Mouse (Mus musculus): Measurements from ENCODE around the gene Pced1b. TPM values are rescaled to one million over a fixed set of nuclear protein-coding genes. Genes with fewer than 3 reads are reported as not detected.

Pced1b gene
- polyA plus RNA-seq, 1 experiment from 2014 or later, result 6.7 TPM

DNA sequence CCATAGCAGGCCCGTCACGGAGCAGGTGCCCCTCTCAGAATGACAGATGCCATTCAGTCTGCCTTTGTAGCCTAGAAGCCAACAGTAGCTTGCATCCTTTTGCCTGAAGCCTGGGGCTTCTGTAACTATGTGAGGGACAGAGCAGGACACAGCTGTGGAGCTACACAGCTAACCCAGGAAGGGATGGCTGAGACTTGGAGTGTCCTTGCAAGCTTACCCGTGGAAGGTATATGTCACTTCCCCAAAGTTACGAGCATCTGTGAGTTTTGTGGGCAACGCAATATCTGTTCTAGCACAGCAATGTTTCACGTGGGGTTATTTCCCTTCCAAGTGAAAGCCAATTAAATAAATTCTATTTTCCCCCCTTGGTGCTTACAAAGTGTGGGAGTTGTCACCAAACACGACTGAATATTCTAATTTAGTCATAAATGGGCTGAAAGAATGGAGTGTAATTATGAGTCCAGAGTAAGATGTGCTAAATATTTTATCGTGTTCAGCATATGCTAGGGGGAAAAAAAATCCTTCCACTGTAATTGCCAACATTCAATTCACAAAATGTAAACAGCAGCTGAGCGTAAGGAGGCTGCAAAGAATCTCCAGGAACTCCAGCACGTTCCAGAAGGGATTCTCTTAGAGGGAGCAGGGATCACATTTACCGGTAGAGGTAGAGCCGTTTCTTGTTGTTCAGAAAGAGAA, 168.0 kb downstream of the Pced1b start:
- WGBS, result 73% methylated on average over 12 of the region's 12 CpGs
- Histone ChIP-seq H3K27ac (ENCODE audit: low read depth, low read length) (no peak overlapping the region; the same call in 1 of the 2 replicates), H3K4me3 (ENCODE audit: low read depth, low read length) (no peak overlapping the region), H3K4me1 (ENCODE audit: control insufficient read depth, insufficient read depth, low read length) (no peaks in the 10 kb centered on the region), H3K4me2 (ENCODE audit: low read depth, low read length) (no peak overlapping the region), H3K27me3 (ENCODE audit: control insufficient read depth, insufficient read depth, low read length) (no peaks in the 10 kb centered on the region), H3K9me3 (ENCODE audit: control insufficient read depth, low read length) (no peaks in the 10 kb centered on the region), H3K36me3 (ENCODE audit: control insufficient read depth, insufficient read depth, low read length) (no peaks in the 10 kb centered on the region), H3K9ac (replicated peaks; ENCODE audit: low read depth, low read length) (no peak overlapping the region)
- ATAC-seq (ENCODE audit: low read depth), result no peak

- Histone ChIP-seq H3K27me3 (ENCODE audit: control insufficient read depth, insufficient read depth, low read length) (no peaks in the 10 kb centered on the region), H3K4me1 (ENCODE audit: control insufficient read depth, insufficient read depth, low read length) (no peaks in the 10 kb centered on the region), H3K27ac (ENCODE audit: low read depth, low read length) (no peak overlapping the region; the same call in 1 of the 2 replicates), H3K9ac (replicated peaks; ENCODE audit: low read depth, low read length) (no peak overlapping the region), H3K4me2 (ENCODE audit: low read depth, low read length) (no peak overlapping the region), H3K9me3 (ENCODE audit: control insufficient read depth, low read length) (no peaks in the 10 kb centered on the region), H3K4me3 (ENCODE audit: low read depth, low read length) (no peak overlapping the region), H3K36me3 (ENCODE audit: control insufficient read depth, insufficient read depth, low read length) (no peaks in the 10 kb centered on the region)
- no peak for ATAC-seq (ENCODE audit: low read depth)
- WGBS, result 81% methylated on average over 2 of the region's 2 CpGs
Observed at GRCm38 (mm10) chr15:97415426-97415946, 168.6 kb downstream of the Pced1b start.

GRCm38 (mm10) chr15:97420292-97420691, 173.4 kb downstream of the Pced1b start:
- Histone ChIP-seq H3K4me2 (ENCODE audit: low read depth, low read length) (no peak overlapping the region), H3K9me3 (ENCODE audit: control insufficient read depth, low read length) (no peaks in the 10 kb centered on the region), H3K4me1 (ENCODE audit: control insufficient read depth, insufficient read depth, low read length) (no peaks in the 10 kb centered on the region), H3K9ac (replicated peaks; ENCODE audit: low read depth, low read length) (no peak overlapping the region), H3K27ac (ENCODE audit: low read depth, low read length) (no peak overlapping the region), H3K36me3 (ENCODE audit: control insufficient read depth, insufficient read depth, low read length) (no peaks in the 10 kb centered on the region), H3K4me3 (ENCODE audit: low read depth, low read length) (no peak overlapping the region), H3K27me3 (ENCODE audit: control insufficient read depth, insufficient read depth, low read length) (no peaks in the 10 kb centered on the region)
- no peak for ATAC-seq (ENCODE audit: low read depth)
- WGBS, result 96% methylated on average over 2 of the region's 2 CpGs

GRCm38 (mm10) chr15:97421533-97421932, 174.6 kb downstream of the Pced1b start:
- no peak for ATAC-seq (ENCODE audit: low read depth)
- H3K4me1 ChIP-seq (ENCODE audit: control insufficient read depth, insufficient read depth, low read length), result no peaks in the 10 kb centered on the region
- H3K4me3 ChIP-seq (ENCODE audit: low read depth, low read length), result no peak overlapping the region
- no peaks in the 10 kb centered on the region for H3K27me3 ChIP-seq (ENCODE audit: control insufficient read depth, insufficient read depth, low read length)
- H3K9ac ChIP-seq (replicated peaks; ENCODE audit: low read depth, low read length), result no peak overlapping the region
- no peaks in the 10 kb centered on the region for H3K36me3 ChIP-seq (ENCODE audit: control insufficient read depth, insufficient read depth, low read length)
- no peak overlapping the region for H3K4me2 ChIP-seq (ENCODE audit: low read depth, low read length)
- H3K9me3 ChIP-seq (ENCODE audit: control insufficient read depth, low read length), result no peaks in the 10 kb centered on the region
- WGBS, result 83% methylated on average over 3 of the region's 3 CpGs
- H3K27ac ChIP-seq (ENCODE audit: low read depth, low read length), result no peak overlapping the region

GRCm38 (mm10) chr15:97422212-97422944, 175.5 kb downstream of the Pced1b start:
- H3K27me3 ChIP-seq (ENCODE audit: control insufficient read depth, insufficient read depth, low read length), result no peaks in the 10 kb centered on the region
- WGBS, result 84% methylated on average over 4 of the region's 4 CpGs

DNA sequence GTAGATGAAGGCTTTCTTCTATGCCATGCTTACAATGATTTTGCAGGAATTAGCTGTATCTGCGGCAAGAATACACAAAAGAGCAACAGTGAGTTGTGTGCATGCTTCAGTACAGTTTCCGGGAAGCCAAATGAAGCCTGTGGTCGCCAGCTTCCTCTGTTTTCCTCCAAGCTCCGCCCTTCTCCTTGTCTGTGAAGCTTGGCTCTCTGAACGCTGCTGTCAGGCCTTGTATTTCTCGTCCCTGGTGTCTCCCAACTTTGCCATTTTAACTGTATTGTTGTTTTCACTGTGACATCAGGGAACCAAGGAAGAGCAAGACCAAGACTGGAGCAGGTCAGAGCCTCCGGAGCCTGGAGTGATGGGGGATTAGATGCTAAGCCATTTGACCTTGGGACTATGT, 177.5 kb downstream of the Pced1b start:
- ATAC-seq (ENCODE audit: low read depth), result no peak
- no peak overlapping the region for H3K27ac ChIP-seq (ENCODE audit: low read depth, low read length)
- no peak overlapping the region for H3K4me2 ChIP-seq (ENCODE audit: low read depth, low read length)
- no peak overlapping the region for H3K9ac ChIP-seq (replicated peaks; ENCODE audit: low read depth, low read length)
- H3K4me3 ChIP-seq (ENCODE audit: low read depth, low read length), result no peak overlapping the region
- H3K4me1 ChIP-seq (ENCODE audit: control insufficient read depth, insufficient read depth, low read length), result no peaks in the 10 kb centered on the region
- no peaks in the 10 kb centered on the region for H3K36me3 ChIP-seq (ENCODE audit: control insufficient read depth, insufficient read depth, low read length)
- whole genome bisulfite sequencing, result 73% methylated on average over 7 of the region's 7 CpGs
- no peaks in the 10 kb centered on the region for H3K27me3 ChIP-seq (ENCODE audit: control insufficient read depth, insufficient read depth, low read length)
- no peaks in the 10 kb centered on the region for H3K9me3 ChIP-seq (ENCODE audit: control insufficient read depth, low read length)

More at GRCm38 (mm10) chr15:97422212-97422944, 175.5 kb downstream of the Pced1b start:
- Histone ChIP-seq H3K9ac (replicated peaks; ENCODE audit: low read depth, low read length) (no peak overlapping the region), H3K27ac (ENCODE audit: low read depth, low read length) (no peak overlapping the region), H3K4me3 (ENCODE audit: low read depth, low read length) (no peak overlapping the region), H3K9me3 (ENCODE audit: control insufficient read depth, low read length) (no peaks in the 10 kb centered on the region), H3K4me2 (ENCODE audit: low read depth, low read length) (no peak overlapping the region), H3K4me1 (ENCODE audit: control insufficient read depth, insufficient read depth, low read length) (no peaks in the 10 kb centered on the region), H3K36me3 (ENCODE audit: control insufficient read depth, insufficient read depth, low read length) (no peaks in the 10 kb centered on the region)
- no peak for ATAC-seq (ENCODE audit: low read depth)

DNA sequence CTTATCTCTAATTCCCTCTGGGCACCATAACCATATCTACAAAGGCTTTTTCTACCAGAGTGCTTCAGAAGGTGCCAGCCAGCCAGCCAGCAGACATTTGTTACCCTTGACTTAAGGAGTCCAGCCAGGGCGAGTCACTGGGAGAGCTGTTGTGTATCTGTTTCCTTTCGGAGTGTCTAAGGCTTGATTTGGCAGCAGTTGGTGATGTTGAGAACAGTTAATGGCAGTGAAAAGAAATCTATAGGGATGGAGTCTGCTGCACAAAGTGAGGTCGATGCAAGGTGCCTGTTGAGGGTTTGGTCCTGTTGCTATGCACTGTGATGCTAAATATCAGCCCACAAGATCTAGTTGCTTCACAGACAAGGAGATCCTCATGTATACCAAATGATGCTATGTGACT, 178.1 kb downstream of the Pced1b start:
- no peaks in the 10 kb centered on the region for H3K9me3 ChIP-seq (ENCODE audit: control insufficient read depth, low read length)
- no peak overlapping the region for H3K4me2 ChIP-seq (ENCODE audit: low read depth, low read length)
- H3K36me3 ChIP-seq (ENCODE audit: control insufficient read depth, insufficient read depth, low read length), result no peaks in the 10 kb centered on the region
- 86% methylated on average over 3 of the region's 3 CpGs for WGBS
- H3K27me3 ChIP-seq (ENCODE audit: control insufficient read depth, insufficient read depth, low read length), result no peaks in the 10 kb centered on the region
- no peak for ATAC-seq (ENCODE audit: low read depth)
- no peak overlapping the region for H3K27ac ChIP-seq (ENCODE audit: low read depth, low read length)
- H3K4me1 ChIP-seq (ENCODE audit: control insufficient read depth, insufficient read depth, low read length), result no peaks in the 10 kb centered on the region
- no peak overlapping the region for H3K9ac ChIP-seq (replicated peaks; ENCODE audit: low read depth, low read length)
- H3K4me3 ChIP-seq (ENCODE audit: low read depth, low read length), result no peak overlapping the region

DNA sequence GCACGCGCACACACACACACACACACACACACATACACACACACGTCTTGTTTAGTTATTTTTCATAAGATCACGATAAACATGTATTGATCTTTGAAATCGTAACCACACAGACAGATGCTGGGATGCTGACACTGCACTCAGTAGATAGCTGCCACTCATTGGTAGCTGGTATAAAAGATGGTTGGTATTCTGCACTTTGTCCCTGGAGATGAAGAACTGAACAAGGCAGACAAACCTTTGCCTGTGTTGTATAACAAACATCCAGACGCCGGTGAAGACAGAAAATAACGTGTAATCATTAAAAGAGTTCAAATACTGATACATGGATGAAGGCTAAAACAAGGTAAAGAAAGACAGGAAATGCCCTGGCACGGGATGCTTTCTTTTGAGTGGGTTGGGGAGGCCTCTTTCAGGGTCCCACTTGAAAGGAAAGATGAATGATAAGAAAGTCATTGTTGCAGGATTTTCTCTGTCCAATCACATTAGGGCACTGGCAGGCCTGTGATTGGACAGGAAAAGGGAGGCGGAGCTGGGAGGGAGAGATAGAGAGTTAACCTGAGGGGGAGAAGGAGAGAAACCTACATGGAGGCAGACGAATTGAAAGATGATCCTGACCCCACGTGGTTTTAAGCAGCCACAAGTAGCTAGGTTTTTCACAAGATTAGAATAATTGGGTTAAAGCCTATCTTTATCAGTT, 182.4 kb downstream of the Pced1b start:
- WGBS, result 89% methylated on average over 12 of the region's 12 CpGs
- Histone ChIP-seq H3K4me2 (ENCODE audit: low read depth, low read length) (no peak overlapping the region), H3K9ac (replicated peaks; ENCODE audit: low read depth, low read length) (no peak overlapping the region), H3K27me3 (ENCODE audit: control insufficient read depth, insufficient read depth, low read length) (no peaks in the 10 kb centered on the region), H3K9me3 (ENCODE audit: control insufficient read depth, low read length) (no peaks in the 10 kb centered on the region), H3K36me3 (ENCODE audit: control insufficient read depth, insufficient read depth, low read length) (no peaks in the 10 kb centered on the region), H3K4me1 (ENCODE audit: control insufficient read depth, insufficient read depth, low read length) (no peaks in the 10 kb centered on the region), H3K4me3 (ENCODE audit: low read depth, low read length) (no peak overlapping the region), H3K27ac (ENCODE audit: low read depth, low read length) (no peak overlapping the region)
- ATAC-seq (ENCODE audit: low read depth), result no peak

DNA sequence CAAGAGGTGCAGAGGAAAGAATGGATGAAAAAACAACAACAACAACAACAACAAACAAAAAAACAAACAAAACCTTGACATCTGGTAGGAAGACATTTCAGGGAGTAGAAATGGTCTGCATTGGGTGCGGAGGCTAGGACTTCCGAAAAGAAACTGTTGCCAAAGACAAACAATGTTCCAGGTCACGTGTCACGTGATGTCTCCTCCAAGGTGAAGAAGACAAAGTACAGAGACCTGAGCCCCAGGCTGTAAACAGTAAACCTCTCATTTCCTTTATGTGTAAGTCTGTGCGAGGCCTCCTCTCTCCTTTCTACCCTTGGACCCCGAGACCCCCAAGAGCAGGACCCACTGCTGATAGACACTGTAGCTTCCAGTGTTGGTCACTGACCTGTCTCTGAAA, 184.6 kb downstream of the Pced1b start:
- no peak for ATAC-seq (ENCODE audit: low read depth)
- H3K36me3 ChIP-seq (ENCODE audit: control insufficient read depth, insufficient read depth, low read length), result no peaks in the 10 kb centered on the region
- no peak overlapping the region for H3K9ac ChIP-seq (replicated peaks; ENCODE audit: low read depth, low read length)
- H3K4me1 ChIP-seq (ENCODE audit: control insufficient read depth, insufficient read depth, low read length), result no peaks in the 10 kb centered on the region
- H3K4me3 ChIP-seq (ENCODE audit: low read depth, low read length), result no peak overlapping the region
- H3K4me2 ChIP-seq (ENCODE audit: low read depth, low read length), result no peak overlapping the region
- H3K9me3 ChIP-seq (ENCODE audit: control insufficient read depth, low read length), result no peaks in the 10 kb centered on the region
- H3K27me3 ChIP-seq (ENCODE audit: control insufficient read depth, insufficient read depth, low read length), result no peaks in the 10 kb centered on the region
- H3K27ac ChIP-seq (ENCODE audit: low read depth, low read length), result no peak overlapping the region
- 85% methylated on average over 6 of the region's 6 CpGs for WGBS
